Mouse (Mus musculus) embryonic facial prominence, embryonic 11.5 days (tissue): ENCODE data around the gene Rara. TPM values are rescaled to one million over a fixed set of nuclear protein-coding genes. Genes with fewer than 3 reads are reported as not detected.

Experiments used
- ATAC-seq: fragments of 200-750 bp; cut with Nextera tagmentation; replicated peaks from 2 replicates; pipeline ENCODE4 v1.8.0; 2017; ENCODE audit warnings: low read depth; ENCODE audit not compliant: insufficient number of reproducible peaks, low FRiP score, low TSS enrichment
- DNase-seq: peaks from one replicate; pipeline ENCODE4 v3.0.0-alpha.2; 2015; ENCODE audit warnings: low spot score
- H3K27ac ChIP-seq: fragments of 300-500 bp; sonication (generic); replicated peaks from 2 replicates; pipeline ENCODE4 v1.5.1; 2014; ENCODE audit warnings: mild to moderate bottlenecking, low read depth, low read length, control low read depth
- H3K27me3 ChIP-seq: fragments of 300-500 bp; sonication (generic); 2 replicates; pipeline ENCODE4 v1.6.1; 2014; ENCODE audit warnings: mild to moderate bottlenecking, low read length, moderate library complexity, mixed read lengths; ENCODE audit not compliant: control insufficient read depth, insufficient read depth
- H3K36me3 ChIP-seq: fragments of 300-500 bp; sonication (generic); replicated peaks from 2 replicates; pipeline ENCODE4 v1.6.1; 2014; ENCODE audit warnings: low read depth, mild to moderate bottlenecking, low read length, moderate library complexity, mixed read lengths; ENCODE audit not compliant: control insufficient read depth, insufficient read depth
- H3K4me1 ChIP-seq: fragments of 300-500 bp; sonication (generic); 2 replicates; pipeline ENCODE4 v1.6.1; 2014; ENCODE audit warnings: low read length, mixed read lengths; ENCODE audit not compliant: control insufficient read depth, insufficient read depth
- H3K4me2 ChIP-seq: fragments of 300-500 bp; sonication (generic); 2 replicates; pipeline ENCODE4 v1.6.1; 2014; ENCODE audit warnings: low read depth, mild to moderate bottlenecking, control low read depth, low read length, moderate library complexity
- H3K4me3 ChIP-seq: fragments of 300-500 bp; sonication (generic); 2 replicates; pipeline ENCODE4 v1.5.1; 2014; ENCODE audit warnings: low read depth, low read length, control low read depth
- H3K9ac ChIP-seq: fragments of 300-500 bp; sonication (generic); replicated peaks from 2 replicates; pipeline ENCODE4 v1.6.1; 2014; ENCODE audit warnings: mild to moderate bottlenecking, control low read depth, low read length
- H3K9me3 ChIP-seq: fragments of 300-500 bp; sonication (generic); replicated peaks from 2 replicates; pipeline ENCODE4 v1.6.1; 2016; ENCODE audit warnings: mild to moderate bottlenecking, low read length, inconsistent platforms, mixed read lengths; ENCODE audit not compliant: control insufficient read depth
- WGBS: fragments of 180-500 bp; shearing (Covaris S2); extraction: QIAGEN DNeasy Blood & Tissue Kit; methylation state at CpG from one replicate; pipeline ENCODE4 v1.1.7; 2014; 5-methylcytosine and 5-hydroxymethylcytosine counted together
- polyA plus RNA-seq: library from polyadenylated mRNA; unstranded; fragments of >200 nt; fragmentation: Nextera tagmentation; extraction: Ambion mirVana; gene quantifications from 2 replicates; pipeline ENCODE4 v1.2.1, GENCODE M21; 2014

The Rara gene
- polyA plus RNA-seq, 1 experiment from 2014 or later, result 32.7 TPM

GRCm38 (mm10) chr11:98972215-98972614 lies 44.6 kb downstream of the Rara start:
- 53% methylated on average over 9 of the region's 9 CpGs for WGBS
- H3K9me3 ChIP-seq, result no peaks in the 10 kb centered on the region
- peaks cover 3% of the 10 kb centered on the region for H3K36me3 ChIP-seq
- H3K4me2 ChIP-seq, result no peak overlapping the region
- no peak overlapping the region for H3K4me3 ChIP-seq
- H3K4me1 ChIP-seq, result peaks cover 16% of the 10 kb centered on the region
- no peak overlapping the region for H3K9ac ChIP-seq
- 0 out of 2 replicates have a peak, but pooled peaks have one; percentile 8 for ATAC-seq
- no peak overlapping the region for H3K27ac ChIP-seq
- DNase-seq, result peak; percentile 86
- H3K27me3 ChIP-seq, result no peaks in the 10 kb centered on the region

GRCm38 (mm10) chr11:98972801-98973360 lies 45.3 kb downstream of the Rara start:
- peaks cover 15% of the 10 kb centered on the region for H3K4me1 ChIP-seq
- no peaks in the 10 kb centered on the region for H3K9me3 ChIP-seq
- H3K27ac ChIP-seq, result no peak overlapping the region
- H3K4me2 ChIP-seq, result no peak overlapping the region
- no peak overlapping the region for H3K9ac ChIP-seq
- H3K4me3 ChIP-seq, result no peak overlapping the region
- no peak for DNase-seq
- H3K27me3 ChIP-seq, result no peaks in the 10 kb centered on the region
- 95% methylated on average over 9 of the region's 9 CpGs for WGBS
- peaks cover 3% of the 10 kb centered on the region for H3K36me3 ChIP-seq
- no peak for ATAC-seq

- Histone ChIP-seq H3K9me3 (no peaks in the 10 kb centered on the region), H3K36me3 (peaks cover 3% of the 10 kb centered on the region), H3K4me3 (no peak overlapping the region), H3K9ac (no peak overlapping the region), H3K27ac (no peak overlapping the region), H3K27me3 (no peaks in the 10 kb centered on the region), H3K4me2 (no peak overlapping the region), H3K4me1 (peaks cover 10% of the 10 kb centered on the region; the same call in 1 of the 2 replicates)
- 92% methylated on average over 14 of the region's 14 CpGs for WGBS
- DNase-seq, result no peak
- ATAC-seq, result no peak
These were observed 46.0 kb downstream of the Rara start for GRCm38 (mm10) chr11:98973584-98973983.

GRCm38 (mm10) chr11:98974213-98974612 lies 46.6 kb downstream of the Rara start:
- WGBS, result 79% methylated on average over 6 of the region's 6 CpGs
- H3K27me3 ChIP-seq, result no peaks in the 10 kb centered on the region
- peaks cover 4% of the 10 kb centered on the region; the same call in 1 of the 2 replicates for H3K4me1 ChIP-seq
- ATAC-seq, result no peak
- no peak for DNase-seq
- no peak overlapping the region for H3K4me3 ChIP-seq
- peaks cover 3% of the 10 kb centered on the region for H3K36me3 ChIP-seq
- H3K4me2 ChIP-seq, result no peak overlapping the region
- no peak overlapping the region for H3K27ac ChIP-seq
- H3K9me3 ChIP-seq, result no peaks in the 10 kb centered on the region
- no peak overlapping the region for H3K9ac ChIP-seq

GRCm38 (mm10) chr11:98974871-98975719 lies 47.5 kb downstream of the Rara start:
- DNase-seq (peak; percentile 85), ATAC-seq (no peak)
- no peak overlapping the region for H3K4me2 ChIP-seq
- H3K9ac ChIP-seq, result no peak overlapping the region
- H3K4me1 ChIP-seq, result no peaks in the 10 kb centered on the region
- no peak overlapping the region for H3K4me3 ChIP-seq
- no peaks in the 10 kb centered on the region for H3K27me3 ChIP-seq
- H3K36me3 ChIP-seq, result peaks cover 3% of the 10 kb centered on the region
- H3K27ac ChIP-seq, result no peak overlapping the region
- 60% methylated on average over 5 of the region's 5 CpGs for WGBS
- H3K9me3 ChIP-seq, result no peaks in the 10 kb centered on the region

- Histone ChIP-seq H3K4me1 (peaks cover 7% of the 10 kb centered on the region), H3K4me3 (no peak overlapping the region), H3K27me3 (peaks cover 12% of the 10 kb centered on the region; the same call in 1 of the 2 replicates), H3K36me3 (no peaks in the 10 kb centered on the region; the same call in 1 of the 2 replicates), H3K9ac (no peak overlapping the region), H3K27ac (no peak overlapping the region), H3K4me2 (no peak overlapping the region), H3K9me3 (no peaks in the 10 kb centered on the region)
- ATAC-seq (no peak), DNase-seq (no peak)
- 57% methylated on average over 15 of the region's 15 CpGs for WGBS
These were observed 51.0 kb downstream of the Rara start for GRCm38 (mm10) chr11:98978526-98979148.

GRCm38 (mm10) chr11:98979356-98979755 lies 51.7 kb downstream of the Rara start:
- Histone ChIP-seq H3K4me3 (no peak overlapping the region), H3K4me1 (peaks cover 7% of the 10 kb centered on the region), H3K4me2 (no peak overlapping the region), H3K27ac (no peak overlapping the region), H3K27me3 (peaks cover 12% of the 10 kb centered on the region; the same call in 1 of the 2 replicates), H3K36me3 (no peaks in the 10 kb centered on the region), H3K9ac (no peak overlapping the region), H3K9me3 (no peaks in the 10 kb centered on the region)
- DNase-seq (no peak), ATAC-seq (no peak)
- WGBS, result 88% methylated on average over 4 of the region's 5 CpGs
